In genomic region chr5:45448676-45449075, GRCm38 (mm10) we compare ENCODE assay signal across 9 mouse cellular contexts. TPM values are rescaled to one million over a fixed set of nuclear protein-coding genes. Genes with fewer than 3 reads are reported as not detected.
DNase-seq lines count a peak whose midpoint lies in the region; ATAC-seq and TF ChIP-seq lines count a peak whose summit lies in the region.
"Had no signal": no experiment of that assay in that cellular context is flagged by ENCODE, and none has a peak within 500 bp of the region (broad histone marks: within the 10 kb centered on the region; RNA-seq: fewer than 3 reads in every experiment).

No protein-coding gene starts in this region.

- no peak for TF ChIP-seq EP300 in liver, embryonic 14.5 days (IDR thresholded peaks at IDR 0.05; ENCODE audit: low read depth)

- no peak for TF ChIP-seq CTCF in liver, embryonic 14.5 days (IDR thresholded peaks at IDR 0.05; ENCODE audit: low read depth)

- no peaks in the 10 kb centered on the region for H3K27me3 ChIP-seq in heart, embryonic 11.5 days (ENCODE audit: control insufficient read depth, insufficient read depth, low read length)
- H3K27me3 ChIP-seq in hindbrain, embryonic 11.5 days (ENCODE audit: control insufficient read depth, insufficient read depth, low read length), result no peaks in the 10 kb centered on the region
- H3K27me3 ChIP-seq in liver, embryonic 14.5 days (ENCODE audit: control insufficient read depth, insufficient read depth, low read length), result no peaks in the 10 kb centered on the region

- no peak overlapping the region for H3K27ac ChIP-seq in heart, embryonic 11.5 days (ENCODE audit: low read depth, low read length)
- H3K27ac ChIP-seq in brown adipose tissue, adult 24 weeks (replicated peaks; ENCODE audit: low read depth, low read length), result no peak overlapping the region
- no peak overlapping the region for H3K27ac ChIP-seq in hindbrain, embryonic 11.5 days (ENCODE audit: low read depth, low read length)
- H3K27ac ChIP-seq in liver, embryonic 14.5 days, result no peak overlapping the region

- WGBS in heart, embryonic 11.5 days (ENCODE audit: insufficient replicate concordance), result 60% methylated on average over 5 of the region's 5 CpGs
- 36% methylated on average over 5 of the region's 5 CpGs for WGBS in hindbrain, embryonic 11.5 days
- WGBS in liver, embryonic 14.5 days (ENCODE audit: insufficient replicate concordance), result 57% methylated on average over 5 of the region's 5 CpGs

- H3K4me1 ChIP-seq in heart, embryonic 11.5 days (ENCODE audit: control insufficient read depth, insufficient read depth, low read length), result peaks cover 8% of the 10 kb centered on the region
- peaks cover 10% of the 10 kb centered on the region for H3K4me1 ChIP-seq in brown adipose tissue, adult 24 weeks (ENCODE audit: control insufficient read depth, insufficient read depth, insufficient read length, low read length)
- peaks cover 5% of the 10 kb centered on the region; the same call in 1 of the 2 replicates for H3K4me1 ChIP-seq in hindbrain, embryonic 11.5 days (replicated peaks; ENCODE audit: control insufficient read depth, insufficient read depth, low read length)
- peaks cover 5 to 12% of the 10 kb centered on the region in 2 experiments for H3K4me1 ChIP-seq in liver, embryonic 14.5 days (replicated peaks; ENCODE audit: control insufficient read depth in 2 of 2, insufficient read depth in 2 of 2, low read length in 1 of 2)

- peak overlapping the region; percentile 96 for H3K4me2 ChIP-seq in heart, embryonic 11.5 days
- H3K4me2 ChIP-seq in hindbrain, embryonic 11.5 days (replicated peaks; ENCODE audit: low read depth, low read length), result no peak overlapping the region; the same call in 1 of the 2 replicates
- peak overlapping the region; percentile 97 for H3K4me2 ChIP-seq in liver, embryonic 14.5 days (ENCODE audit: low read depth)

- no peak overlapping the region for H3K4me3 ChIP-seq in heart, embryonic 11.5 days (ENCODE audit: low read depth, low read length)
- H3K4me3 ChIP-seq in brown adipose tissue, adult 24 weeks (ENCODE audit: insufficient read depth, low read depth, low read length), result peak overlapping the region; percentile 66
- H3K4me3 ChIP-seq in hindbrain, embryonic 11.5 days (ENCODE audit: low read depth, low read length), result no peak overlapping the region
- H3K4me3 ChIP-seq in liver, embryonic 14.5 days (ENCODE audit: insufficient read depth in 1 of 2, low read depth in 2 of 2, low read length in 2 of 2), result no peak overlapping the region

- no peaks in the 10 kb centered on the region for H3K36me3 ChIP-seq in heart, embryonic 11.5 days (ENCODE audit: control insufficient read depth, insufficient read depth, low read length)
- H3K36me3 ChIP-seq in hindbrain, embryonic 11.5 days (ENCODE audit: control insufficient read depth, insufficient read depth, low read length), result no peaks in the 10 kb centered on the region
- H3K36me3 ChIP-seq in liver, embryonic 14.5 days (replicated peaks; ENCODE audit: control insufficient read depth, insufficient read depth, low read depth), result no peaks in the 10 kb centered on the region

- H3K9ac ChIP-seq in heart, embryonic 11.5 days (ENCODE audit: low read depth, low read length), result no peak overlapping the region
- H3K9ac ChIP-seq in hindbrain, embryonic 11.5 days (ENCODE audit: low read depth, low read length), result no peak overlapping the region
- H3K9ac ChIP-seq in liver, embryonic 14.5 days (replicated peaks), result no peak overlapping the region

- no peak for DNase-seq in heart, postnatal 14 days
- peak; percentile 4 for DNase-seq in hindbrain, embryonic 11.5 days (ENCODE audit: low spot score)
- DNase-seq in liver, embryonic 14.5 days (ENCODE audit: low read depth in 3 of 3, low spot score in 3 of 3), result no peak
- no peak for DNase-seq in Muller cell, postnatal 12 days (ENCODE audit: inconsistent ontology term)
- DNase-seq in layer of hippocampus, postnatal 10 days (ENCODE audit: low spot score in 2 of 2), result no peak

- H3K9me3 ChIP-seq in heart, embryonic 11.5 days (replicated peaks; ENCODE audit: control insufficient read depth, low read length), result no peaks in the 10 kb centered on the region
- no peaks in the 10 kb centered on the region for H3K9me3 ChIP-seq in hindbrain, embryonic 11.5 days (ENCODE audit: control insufficient read depth, low read length)
- H3K9me3 ChIP-seq in liver, embryonic 14.5 days (ENCODE audit: control insufficient read depth, low read length), result no peaks in the 10 kb centered on the region

- no peak for ATAC-seq in heart, embryonic 11.5 days (replicated peaks; ENCODE audit: insufficient number of reproducible peaks, low FRiP score, low TSS enrichment)
- no peak for ATAC-seq in hindbrain, embryonic 11.5 days (ENCODE audit: low FRiP score)
- no peak for ATAC-seq in liver, embryonic 14.5 days (ENCODE audit: insufficient read depth)
- ATAC-seq in megakaryocyte-erythroid progenitor cell, adult 5-6 weeks (replicated peaks; ENCODE audit: low FRiP score, low TSS enrichment, poor library complexity, severe bottlenecking), result no peak

- intact Hi-C loops in heart, postnatal 14 days (cut with DNase I), result loop anchor here (2.0 kb wide), 1 partner anchor 72 kb away; the partner anchor contains the start of gene Med28

RNA-seq across cellular contexts. Expression of gene Qdpr, which starts 1.4 kb away (rescaled TPM):
- polyA plus RNA-seq in heart, embryonic 11.5 days (2014; fragmentation: Nextera tagmentation; extraction: Ambion mirVana), result 82.5 and 84.0 TPM in 2 replicates
- total RNA-seq in heart, postnatal 14 days (2021), result 10 to 100 TPM; 69.2 to 73.7 TPM
- polyA plus RNA-seq in brown adipose tissue, adult 24 weeks (2012; ENCODE audit: insufficient read depth, insufficient read length, missing spikeins), result 113 and 132 TPM in 2 replicates
- polyA plus RNA-seq in hindbrain, embryonic 11.5 days (2014; fragmentation: Nextera tagmentation; extraction: Ambion mirVana), result 108 and 109 TPM in 2 replicates
- 32.6 and 34.3 TPM in 2 replicates for polyA plus RNA-seq in liver, embryonic 14.5 days (2012; rRNA removed)
- 61.1 and 68.2 TPM in 2 replicates for polyA plus RNA-seq in liver, embryonic 14.5 days (2014; fragmentation: Nextera tagmentation; extraction: Ambion mirVana)
- 143 and 172 TPM in 2 replicates for total RNA-seq in megakaryocyte-erythroid progenitor cell, adult 5-6 weeks (2014; fragmentation: Nextera tagmentation)
- total RNA-seq in megakaryocyte-erythroid progenitor cell, adult 5-6 weeks (2017), result 46.2 and 80.7 TPM in 2 replicates
- total RNA-seq in layer of hippocampus, postnatal 10 days (2021), result 10 to 100 TPM; 95.6 to 98.3 TPM

RNA-seq across cellular contexts. Expression of gene Clrn2, which starts 4.9 kb away (rescaled TPM):
- not detected in 2 replicates for polyA plus RNA-seq in heart, embryonic 11.5 days (2014; fragmentation: Nextera tagmentation; extraction: Ambion mirVana)
- not detected for total RNA-seq in heart, postnatal 14 days (2021)
- polyA plus RNA-seq in brown adipose tissue, adult 24 weeks (2012; ENCODE audit: insufficient read depth, insufficient read length, missing spikeins), result not detected in 2 replicates
- polyA plus RNA-seq in hindbrain, embryonic 11.5 days (2014; fragmentation: Nextera tagmentation; extraction: Ambion mirVana), result not detected in 2 replicates
- not detected in 2 replicates for polyA plus RNA-seq in liver, embryonic 14.5 days (2012; rRNA removed)
- polyA plus RNA-seq in liver, embryonic 14.5 days (2014; fragmentation: Nextera tagmentation; extraction: Ambion mirVana), result not detected in 2 replicates
- not detected in 2 replicates for total RNA-seq in megakaryocyte-erythroid progenitor cell, adult 5-6 weeks (2014; fragmentation: Nextera tagmentation)
- not detected in 2 replicates for total RNA-seq in megakaryocyte-erythroid progenitor cell, adult 5-6 weeks (2017)
- total RNA-seq in layer of hippocampus, postnatal 10 days (2021), result not detected
- polyA plus RNA-seq: macrophage had no signal

RNA-seq across cellular contexts. Expression of gene Lap3, which starts 44.5 kb away (rescaled TPM):
- 83.1 and 83.8 TPM in 2 replicates for polyA plus RNA-seq in heart, embryonic 11.5 days (2014; fragmentation: Nextera tagmentation; extraction: Ambion mirVana)
- total RNA-seq in heart, postnatal 14 days (2021), result 10 to 100 TPM; 68.9 to 75.3 TPM
- polyA plus RNA-seq in brown adipose tissue, adult 24 weeks (2012; ENCODE audit: insufficient read depth, insufficient read length, missing spikeins), result 69.2 and 70.1 TPM in 2 replicates
- 75.0 and 75.7 TPM in 2 replicates for polyA plus RNA-seq in hindbrain, embryonic 11.5 days (2014; fragmentation: Nextera tagmentation; extraction: Ambion mirVana)
- polyA plus RNA-seq in liver, embryonic 14.5 days (2012; rRNA removed), result 15.4 and 24.3 TPM in 2 replicates
- 38.8 and 39.8 TPM in 2 replicates for polyA plus RNA-seq in liver, embryonic 14.5 days (2014; fragmentation: Nextera tagmentation; extraction: Ambion mirVana)
- total RNA-seq in megakaryocyte-erythroid progenitor cell, adult 5-6 weeks (2014; fragmentation: Nextera tagmentation), result 59.9 and 74.0 TPM in 2 replicates
- 98.6 and 103 TPM in 2 replicates for total RNA-seq in megakaryocyte-erythroid progenitor cell, adult 5-6 weeks (2017)
- total RNA-seq in layer of hippocampus, postnatal 10 days (2021), result 10 to 100 TPM; 48.2 to 51.6 TPM
